Mouse (Mus musculus) MEL (cell line): ENCODE data around the gene Ifi47. TPM values are rescaled to one million over a fixed set of nuclear protein-coding genes. Genes with fewer than 3 reads are reported as not detected.
A peak's percentile ranks its signal among the peaks of the same experiment; 100 is the strongest.

Experiments used
- DNase-seq: peaks from one replicate; pipeline ENCODE4 v3.0.0; 2011; ENCODE audit warnings: low read depth, low spot score
- H3K27ac ChIP-seq: 2 replicates; pipeline ENCODE4 v1.5.1; 2012; ENCODE audit warnings: low read depth, mild to moderate bottlenecking, control low read depth, low read length, moderate library complexity; ENCODE audit not compliant: control insufficient read depth
- H3K27me3 ChIP-seq, 2 experiments: fragments of 150-350 bp in 1 of 2; sonication (generic) in 1 of 2; 2 replicates each; pipeline ENCODE4 v1.6.1; 2012; ENCODE audit warnings: low read length in 2 of 2, mild to moderate bottlenecking in 2 of 2, improper control_type of control experiment in 1 of 2, moderate library complexity in 1 of 2; ENCODE audit not compliant: insufficient read depth in 2 of 2, control insufficient read depth in 1 of 2
- H3K36me3 ChIP-seq, 2 experiments: 2 replicates each; pipeline ENCODE4 v1.6.1; 2012 to 2014; ENCODE audit warnings: low read length in 2 of 2, improper control_type of control experiment in 1 of 2, inconsistent platforms in 1 of 2, mild to moderate bottlenecking in 1 of 2; ENCODE audit not compliant: insufficient read depth in 2 of 2, control insufficient read depth in 1 of 2
- H3K4me1 ChIP-seq, 2 experiments: fragments of 150-350 bp in 1 of 2; sonication (generic) in 1 of 2; 2 replicates each; pipeline ENCODE4 v1.6.1; 2012; ENCODE audit warnings: low read length in 2 of 2, improper control_type of control experiment in 1 of 2, mild to moderate bottlenecking in 1 of 2; ENCODE audit not compliant: insufficient read depth in 2 of 2, control insufficient read depth in 1 of 2
- H3K4me3 ChIP-seq, 2 experiments: fragments of 150-350 bp in 1 of 2; sonication (generic) in 1 of 2; 2 replicates each; pipeline ENCODE4 v1.5.1; 2012; ENCODE audit warnings: low read depth in 2 of 2, low read length in 2 of 2, mild to moderate bottlenecking in 2 of 2, moderate library complexity in 2 of 2, control low read depth in 1 of 2, improper control_type of control experiment in 1 of 2; ENCODE audit not compliant: control insufficient read depth in 1 of 2, insufficient read depth in 1 of 2
- H3K79me2 ChIP-seq: 2 replicates; pipeline ENCODE4 v1.6.1; 2012; ENCODE audit warnings: mild to moderate bottlenecking, low read length, moderate library complexity; ENCODE audit not compliant: control insufficient read depth, poor library complexity, insufficient read depth
- H3K9ac ChIP-seq: 2 replicates; pipeline ENCODE4 v1.6.1; 2012; ENCODE audit warnings: low read depth, mild to moderate bottlenecking, control low read depth, low read length, moderate library complexity; ENCODE audit not compliant: control insufficient read depth, poor library complexity, severe bottlenecking
- H3K9me3 ChIP-seq: fragments of 150-350 bp; sonication (generic); replicated peaks from 2 replicates; pipeline ENCODE4 v1.6.1; 2012; ENCODE audit warnings: mild to moderate bottlenecking, low read length, improper control_type of control experiment, moderate library complexity; ENCODE audit not compliant: insufficient read depth
- ELF1 ChIP-seq: IDR thresholded peaks from 2 replicates; pipeline ENCODE4 v1.6.1; 2014; ENCODE audit warnings: low read depth, mild to moderate bottlenecking, inconsistent platforms, low read length, improper control_type of control experiment, moderate library complexity
- ETS1 ChIP-seq: IDR thresholded peaks from 2 replicates; pipeline ENCODE4 v1.6.1; 2012; ENCODE audit warnings: low read depth, mild to moderate bottlenecking, inconsistent platforms, low read length, improper control_type of control experiment, moderate library complexity
- GABPA ChIP-seq: IDR thresholded peaks from 2 replicates; pipeline ENCODE4 v1.6.1; 2012; ENCODE audit warnings: low read depth, mild to moderate bottlenecking, inconsistent platforms, low read length, improper control_type of control experiment, moderate library complexity
- MAZ ChIP-seq: IDR thresholded peaks from 2 replicates; pipeline ENCODE4 v1.6.1; 2012; ENCODE audit warnings: low read depth, mild to moderate bottlenecking, inconsistent platforms, low read length, improper control_type of control experiment
- MXI1 ChIP-seq: IDR thresholded peaks from 2 replicates; pipeline ENCODE4 v1.6.1; 2011; ENCODE audit warnings: mild to moderate bottlenecking, low read depth, low read length, improper control_type of control experiment
- MYB ChIP-seq: IDR thresholded peaks from 2 replicates; pipeline ENCODE4 v1.6.1; 2011; ENCODE audit warnings: mild to moderate bottlenecking, low read depth, low read length, improper control_type of control experiment
- NELFE ChIP-seq: IDR thresholded peaks from 2 replicates; pipeline ENCODE4 v1.6.1; 2011; ENCODE audit warnings: low read depth, low read length, improper control_type of control experiment
- POLR2A ChIP-seq, 2 experiments: IDR thresholded peaks; 2 replicates each; pipeline ENCODE4 v1.6.1; 2011 to 2012; ENCODE audit warnings: low read length in 2 of 2, mild to moderate bottlenecking in 2 of 2, control low read depth in 1 of 2, improper control_type of control experiment in 1 of 2, low read depth in 1 of 2, moderate library complexity in 1 of 2; ENCODE audit not compliant: control insufficient read depth in 1 of 2, insufficient read depth in 1 of 2, poor library complexity in 1 of 2
- POLR2AphosphoS2 ChIP-seq: IDR thresholded peaks from 2 replicates; pipeline ENCODE4 v1.6.1; 2011; ENCODE audit warnings: low read length, improper control_type of control experiment
- POLR2AphosphoS5 ChIP-seq: IDR thresholded peaks from 2 replicates; pipeline ENCODE4 v1.6.1; 2012; ENCODE audit warnings: low read depth, borderline replicate concordance, mild to moderate bottlenecking, inconsistent platforms, low read length, moderate library complexity, mixed read lengths
- RAD21 ChIP-seq: IDR thresholded peaks from 2 replicates; pipeline ENCODE4 v1.6.1; 2011; ENCODE audit warnings: mild to moderate bottlenecking, low read depth, low read length, improper control_type of control experiment
- TBP ChIP-seq: IDR thresholded peaks from 2 replicates; pipeline ENCODE4 v1.8.0; 2011; ENCODE audit warnings: low read depth, low read length, improper control_type of control experiment
- TCF12 ChIP-seq: IDR thresholded peaks from 2 replicates; pipeline ENCODE4 v1.6.1; 2014; ENCODE audit warnings: low read depth, mild to moderate bottlenecking, inconsistent platforms, low read length, improper control_type of control experiment, moderate library complexity
- USF1 ChIP-seq: IDR thresholded peaks from 2 replicates; pipeline ENCODE4 v1.6.1; 2014; ENCODE audit warnings: low read depth, mild to moderate bottlenecking, inconsistent platforms, low read length, improper control_type of control experiment, moderate library complexity
- USF2 ChIP-seq, 2 experiments: IDR thresholded peaks; 2 replicates each; pipeline ENCODE4 v1.6.1; 2011 to 2012; ENCODE audit warnings: improper control_type of control experiment in 2 of 2, low read length in 2 of 2, borderline replicate concordance in 1 of 2, inconsistent platforms in 1 of 2, low read depth in 1 of 2, mild to moderate bottlenecking in 1 of 2; ENCODE audit not compliant: insufficient read depth in 1 of 2
- ZC3H11A ChIP-seq: IDR thresholded peaks from 2 replicates; pipeline ENCODE4 v1.6.1; 2012; ENCODE audit warnings: low read depth, mild to moderate bottlenecking, inconsistent platforms, low read length, improper control_type of control experiment
- polyA plus RNA-seq, 2 experiments: library from polyadenylated mRNA; stranded (reverse) in 1 of 2; unstranded in 1 of 2; fragments of >175 nt in 1 of 2; fragments of >200 nt in 1 of 2; gene quantifications; 2 replicates each; pipeline versions ENCODE4 v1.2.1 to v1.2.4; 2012; ENCODE audit warnings: low replicate concordance in 2 of 2, low read depth in 1 of 2; ENCODE audit not compliant: insufficient read length in 2 of 2, insufficient read depth in 1 of 2, missing spikeins in 1 of 2
- total RNA-seq: library from RNA; depleted of rRNA; stranded (reverse); fragments of 300-350 nt; gene quantifications from 2 replicates; pipeline ENCODE4 v1.2.3, GENCODE M21; 2012

The Ifi47 gene
- total and polyA plus RNA-seq, 3 experiments: 26.4 to 35.2 TPM; not detected in 1

GRCm38 (mm10) chr11:49092786-49093185 lies 16.4 kb downstream of the Ifi47 start (continued):
- TF ChIP-seq POLR2AphosphoS2 (no peak), ETS1 (no peak), NELFE (no peak), POLR2A (IDR thresholded peaks at IDR 0.05; ENCODE audit: control insufficient read depth in 1 of 2, insufficient read depth in 1 of 2, low read depth in 1 of 2, low read length in 2 of 2, poor library complexity in 1 of 2) (no peak), GABPA (no peak), ZC3H11A (no peak), ELF1 (peak; percentile 72; the same call in 1 of the 2 replicates), MYB (no peak), TBP (no peak), MAZ (no peak), POLR2AphosphoS5 (no peak), USF1 (no peak)

GRCm38 (mm10) chr11:49093861-49094660 lies 17.7 kb downstream of the Ifi47 start:
- Histone ChIP-seq H3K9ac (no peak overlapping the region), H3K4me1 (peaks cover 26 to 34% of the 10 kb centered on the region in 2 experiments), H3K27ac (no peak overlapping the region), H3K4me3 (no peak overlapping the region), H3K27me3 (no peaks in the 10 kb centered on the region), H3K79me2 (no peaks in the 10 kb centered on the region), H3K9me3 (no peaks in the 10 kb centered on the region)
- no peak for DNase-seq
- TF ChIP-seq MXI1 (no peak), TCF12 (no peak), RAD21 (no peak), MAZ (no peak), NELFE (no peak)
- TF ChIP-seq, all 39 proteins: peak for 0
- peaks cover 6 to 37% of the 10 kb centered on the region in 2 experiments; a peak in 3 of 4 replicates for H3K36me3 ChIP-seq

- H3K4me3 ChIP-seq: no peak overlapping the region
- peaks cover 16 to 21% of the 10 kb centered on the region in 2 experiments for H3K4me1 ChIP-seq
- no peaks in the 10 kb centered on the region for H3K9me3 ChIP-seq
- H3K79me2 ChIP-seq: no peaks in the 10 kb centered on the region
- DNase-seq: no peak
- peaks cover 6 to 32% of the 10 kb centered on the region in 2 experiments; a peak in 3 of 4 replicates for H3K36me3 ChIP-seq
- no peak overlapping the region for H3K27ac ChIP-seq
- H3K9ac ChIP-seq: no peak overlapping the region
- TF ChIP-seq USF2 (IDR thresholded peaks at IDR 0.05; ENCODE audit: borderline replicate concordance in 1 of 2, insufficient read depth in 1 of 2, low read depth in 1 of 2, low read length in 2 of 2) (no peak), ETS1 (no peak)
- H3K27me3 ChIP-seq: no peaks in the 10 kb centered on the region
These were observed 19.0 kb downstream of the Ifi47 start for GRCm38 (mm10) chr11:49095367-49095766.
